ENCODE assay signal across 15 mouse cellular contexts in the genomic region with DNA sequence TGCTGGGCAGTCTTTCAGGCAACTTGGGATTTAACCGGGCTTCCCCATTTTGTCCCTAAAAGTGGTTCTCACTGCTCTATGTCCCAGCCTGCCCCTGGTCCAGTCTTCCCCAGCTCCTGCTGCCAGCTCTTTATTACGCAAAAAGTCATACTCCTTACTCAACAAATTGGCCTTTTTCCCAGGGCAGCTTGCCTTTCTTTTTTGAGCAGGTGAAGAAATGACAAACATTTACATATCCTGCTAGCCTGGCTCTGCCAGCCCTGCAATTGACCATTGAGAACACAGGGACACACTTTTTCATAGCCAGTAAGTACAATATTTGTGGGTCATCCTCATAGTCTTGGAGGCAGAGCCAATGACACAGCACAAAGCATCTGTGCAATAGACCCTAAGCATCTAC. TPM values are rescaled to one million over a fixed set of nuclear protein-coding genes. Genes with fewer than 3 reads are reported as not detected.
DNase-seq lines count a peak whose midpoint lies in the region; ATAC-seq and TF ChIP-seq lines count a peak whose summit lies in the region.
"Had no signal": no experiment of that assay in that cellular context is flagged by ENCODE, and none has a peak within 500 bp of the region (broad histone marks: within the 10 kb centered on the region; RNA-seq: fewer than 3 reads in every experiment).

No protein-coding gene starts in this region.

- no peaks in the 10 kb centered on the region for H3K9me3 ChIP-seq in lung, embryonic 15.5 days
- H3K9me3 ChIP-seq: forebrain, embryonic 10.5 days; stomach, embryonic 15.5 days had no signal

- no peaks in the 10 kb centered on the region for H3K36me3 ChIP-seq in kidney, adult 2 months (ENCODE audit: control insufficient read depth, insufficient read depth, low read length)
- no peaks in the 10 kb centered on the region for H3K36me3 ChIP-seq in lung, embryonic 15.5 days
- H3K36me3 ChIP-seq: forebrain, embryonic 10.5 days; stomach, embryonic 15.5 days had no signal

- no peak overlapping the region for H3K4me2 ChIP-seq in lung, embryonic 15.5 days
- H3K4me2 ChIP-seq: hindbrain, embryonic 14.5 days; stomach, embryonic 15.5 days had no signal

- peaks cover 5% of the 10 kb centered on the region; the same call in 1 of the 2 replicates for H3K4me1 ChIP-seq in kidney, adult 2 months (ENCODE audit: control insufficient read depth, insufficient read depth, low read length)
- H3K4me1 ChIP-seq in lung, embryonic 15.5 days: 0 out of 2 replicates have a peak, but pooled peaks cover 4% of the 10 kb centered on the region
- H3K4me1 ChIP-seq: forebrain, embryonic 10.5 days; megakaryocyte, embryonic 14.5 days; stomach, embryonic 15.5 days had no signal

- no peak for TF ChIP-seq CTCF in kidney, adult 2 months (conservative IDR thresholded peaks at IDR 0.05; ENCODE audit: insufficient read depth, insufficient read length, low read depth, low read length)

- H3K9ac ChIP-seq in lung, embryonic 15.5 days: no peak overlapping the region
- H3K9ac ChIP-seq: hindbrain, embryonic 14.5 days; stomach, embryonic 15.5 days had no signal

- DNase-seq in kidney, adult 2 months: peak; percentile 74
- no peak for DNase-seq in kidney, postnatal 4 days
- peak; percentile 41 for DNase-seq in NIH3T3 (ENCODE audit: low read depth)
- peak; percentile 69 for DNase-seq in adrenal gland, postnatal 10 days
- DNase-seq in spleen, postnatal 10 days (ENCODE audit: low spot score in 2 of 2): no peak
- no peak for DNase-seq in right cerebral cortex, postnatal 14 days
- DNase-seq: gastrocnemius, postnatal 14 days; left cerebral cortex, postnatal 4 days; right cerebral cortex, adult 18-20 months; thymus, postnatal 36 days had no signal

- H3K27ac ChIP-seq in kidney, adult 2 months (ENCODE audit: insufficient read depth, low read depth, low read length): no peak overlapping the region
- H3K27ac ChIP-seq in lung, embryonic 15.5 days: no peak overlapping the region
- H3K27ac ChIP-seq: forebrain, embryonic 10.5 days; hindbrain, embryonic 14.5 days; stomach, embryonic 15.5 days had no signal

- no peak for TF ChIP-seq POLR2A in kidney, adult 2 months (IDR thresholded peaks at IDR 0.05; ENCODE audit: low read depth, low read length)

- 62% methylated on average over 2 of the region's 2 CpGs for WGBS in kidney, adult 2 months
- WGBS in lung, embryonic 15.5 days: 71% methylated on average over 2 of the region's 2 CpGs

- H3K27me3 ChIP-seq in kidney, adult 2 months (replicated peaks; ENCODE audit: control insufficient read depth, insufficient read depth, low read length): no peaks in the 10 kb centered on the region
- no peaks in the 10 kb centered on the region for H3K27me3 ChIP-seq in lung, embryonic 15.5 days
- H3K27me3 ChIP-seq: megakaryocyte, embryonic 14.5 days; stomach, embryonic 15.5 days had no signal

- peak; percentile 32; the same call in 1 of the 2 replicates for ATAC-seq in lung, embryonic 15.5 days (ENCODE audit: borderline replicate concordance, extremely low read depth, low FRiP score, low TSS enrichment)

- no peak overlapping the region for H3K4me3 ChIP-seq in kidney, adult 2 months (ENCODE audit: insufficient read depth, low read depth, low read length)
- no peak overlapping the region for H3K4me3 ChIP-seq in lung, embryonic 15.5 days
- H3K4me3 ChIP-seq: forebrain, embryonic 10.5 days; megakaryocyte, embryonic 14.5 days; stomach, embryonic 15.5 days had no signal

RNA-seq across cellular contexts. Expression of a gene that starts 10.2 kb away (rescaled TPM):
- 0.08 and 0.19 TPM in 2 replicates for polyA plus RNA-seq in kidney, adult 2 months (2012; rRNA removed)
- total RNA-seq in adrenal gland, postnatal 10 days (2021): under 1 TPM; 0.09 to 0.18 TPM
- not detected in 2 replicates for polyA plus RNA-seq in lung, embryonic 15.5 days (2015; fragmentation: Nextera tagmentation; extraction: Ambion mirVana)
- polyA plus RNA-seq: forebrain, embryonic 10.5 days had no signal

Comparison
In these comparisons a context has a peak if more than half of its experiments do, and no peak if none do; other contexts are left out.
1. DNase-seq: peak in kidney, adult 2 months (single experiment), NIH3T3 (single experiment) and adrenal gland, postnatal 10 days (single experiment); none in kidney, postnatal 4 days (0 of 2), spleen, postnatal 10 days (0 of 2) and right cerebral cortex, postnatal 14 days (single experiment).